Mouse (Mus musculus): Measurements from ENCODE around the gene B4galt7. TPM values are rescaled to one million over a fixed set of nuclear protein-coding genes. Genes with fewer than 3 reads are reported as not detected.
"Not testable (repeated sequence)": the region's sequence is repeated elsewhere in the genome, so short reads cannot be mapped to it uniquely, and the experiment has no call there.

B4galt7 gene
- 10 to 100 TPM; 14.2 to 67.3 (median 34.5) TPM for total RNA-seq (2018; cell fraction: chromatin; rRNA removed)
- 10 to 100 TPM; 10.8 to 26.8 (median 21.3) TPM for total RNA-seq (2018; cell fraction: cytosol; rRNA removed)
- 10 to 100 TPM; 19.6 to 72.5 (median 35.0) TPM for total RNA-seq (2018; cell fraction: nucleus; rRNA removed)
- 11.0 to 27.4 TPM (median 23.7 TPM) in 3 replicates for polyA plus RNA-seq (2018)

- 7% methylated on average over 51 of the region's 51 CpGs for WGBS (ENCODE audit: missing documents)
- H3K36me3 ChIP-seq (ENCODE audit: inconsistent target): peaks cover 35% of the 10 kb centered on the region
- peaks cover 51% of the 10 kb centered on the region for H3K79me2 ChIP-seq (ENCODE audit: inconsistent target)
- peak within 1 kb of the TSS; percentile 97 for H3K4me3 ChIP-seq (ENCODE audit: inconsistent target)
- H3K27ac ChIP-seq: peak within 1 kb of the TSS; percentile 91
These were observed at the start of gene B4galt7 for GRCm38 (mm10) chr13:55599566-55600540. TSS of gene B4galt7 (plus strand) at chr13:55599896.

- H3K4me3 ChIP-seq (ENCODE audit: inconsistent target): no peak overlapping the region
- no peak overlapping the region for H3K27ac ChIP-seq
- H3K79me2 ChIP-seq (ENCODE audit: inconsistent target): peaks cover 21% of the 10 kb centered on the region; the same call in 1 of the 2 replicates
- peaks cover 26% of the 10 kb centered on the region; the same call in 1 of the 2 replicates for H3K36me3 ChIP-seq (ENCODE audit: inconsistent target)
- 91% methylated on average over 9 of the region's 9 CpGs for WGBS (ENCODE audit: missing documents)
These were observed 43.8 kb upstream of the B4galt7 start for GRCm38 (mm10) chr13:55555921-55556320.

DNA sequence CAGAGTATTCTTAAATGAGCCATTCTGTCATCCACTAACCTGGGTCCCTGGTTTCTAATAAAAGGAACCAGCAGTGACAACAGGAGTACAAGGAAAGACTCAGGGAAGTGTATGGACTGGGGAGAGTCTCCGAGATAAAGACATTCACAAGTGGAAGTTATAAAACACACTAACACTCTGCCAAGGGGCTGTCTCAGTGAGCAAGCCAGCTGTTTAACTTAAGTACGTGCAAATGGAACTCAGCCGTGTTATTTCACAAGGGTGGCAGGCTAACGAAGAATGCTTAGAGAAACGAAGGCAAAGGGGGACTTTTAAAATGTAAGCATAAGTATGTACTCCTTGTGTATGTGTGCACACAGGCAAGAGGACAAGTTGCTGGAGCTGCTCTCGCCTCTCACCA lies 42.2 kb upstream of the B4galt7 start:
- H3K4me3 ChIP-seq (ENCODE audit: inconsistent target): no peak overlapping the region
- no peak overlapping the region for H3K27ac ChIP-seq
- 94% methylated on average over 6 of the region's 6 CpGs for WGBS (ENCODE audit: missing documents)
- H3K36me3 ChIP-seq (ENCODE audit: inconsistent target): peaks cover 26% of the 10 kb centered on the region; the same call in 1 of the 2 replicates
- H3K79me2 ChIP-seq (ENCODE audit: inconsistent target): peaks cover 31% of the 10 kb centered on the region; the same call in 1 of the 2 replicates

DNA sequence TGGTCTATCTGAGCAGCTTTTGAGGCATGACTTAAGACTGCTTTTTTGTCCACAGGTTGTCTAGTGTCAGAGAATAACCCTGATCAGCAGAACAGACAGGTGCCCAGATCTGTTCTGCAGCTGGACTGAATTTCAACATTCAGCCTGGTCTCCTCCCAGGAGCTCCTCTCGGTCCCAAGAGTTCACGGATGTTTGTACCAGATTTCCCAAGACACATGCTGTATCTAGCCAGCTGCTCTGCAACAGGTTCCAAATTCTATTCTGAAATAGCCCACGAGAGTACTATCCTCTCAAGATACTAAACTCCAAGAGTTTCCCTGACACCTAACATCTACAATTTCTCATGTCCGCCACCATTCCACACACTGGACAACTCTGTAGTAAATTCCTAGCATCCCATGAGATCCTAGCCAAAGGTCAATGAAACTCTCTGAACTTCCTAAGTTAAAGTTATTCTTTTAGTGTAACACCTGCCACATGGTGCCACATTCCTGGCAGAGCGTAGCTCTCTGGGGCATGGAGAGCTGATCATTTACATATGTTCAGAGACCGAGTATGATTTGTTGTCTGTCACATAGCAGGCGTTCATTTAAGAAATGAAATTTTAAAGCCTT lies 36.3 kb upstream of the B4galt7 start:
- 96% methylated on average over 7 of the region's 7 CpGs for WGBS (ENCODE audit: missing documents)
- H3K36me3 ChIP-seq (ENCODE audit: inconsistent target): no peaks in the 10 kb centered on the region

GRCm38 (mm10) chr13:55567001-55567400 lies 32.7 kb upstream of the B4galt7 start:
- Histone ChIP-seq H3K27ac (no peak overlapping the region), H3K36me3 (ENCODE audit: inconsistent target) (no peaks in the 10 kb centered on the region), H3K4me3 (ENCODE audit: inconsistent target) (no peak overlapping the region), H3K79me2 (ENCODE audit: inconsistent target) (peaks cover 85% of the 10 kb centered on the region)
- WGBS (ENCODE audit: missing documents): 95% methylated on average over 6 of the region's 6 CpGs

More for the DNA sequence above, 36.3 kb upstream of the B4galt7 start:
- Histone ChIP-seq H3K4me3 (ENCODE audit: inconsistent target) (no peak overlapping the region), H3K27ac (no peak overlapping the region), H3K79me2 (ENCODE audit: inconsistent target) (peaks cover 89% of the 10 kb centered on the region; the same call in 1 of the 2 replicates)

GRCm38 (mm10) chr13:55567949-55568348 lies 31.7 kb upstream of the B4galt7 start:
- no peak overlapping the region for H3K4me3 ChIP-seq (ENCODE audit: inconsistent target)
- no peak overlapping the region for H3K27ac ChIP-seq
- H3K79me2 ChIP-seq (ENCODE audit: inconsistent target): peaks cover 77% of the 10 kb centered on the region
- WGBS (ENCODE audit: missing documents): 100% methylated on average over 1 of the region's 2 CpGs
- H3K36me3 ChIP-seq (ENCODE audit: inconsistent target): no peaks in the 10 kb centered on the region

DNA sequence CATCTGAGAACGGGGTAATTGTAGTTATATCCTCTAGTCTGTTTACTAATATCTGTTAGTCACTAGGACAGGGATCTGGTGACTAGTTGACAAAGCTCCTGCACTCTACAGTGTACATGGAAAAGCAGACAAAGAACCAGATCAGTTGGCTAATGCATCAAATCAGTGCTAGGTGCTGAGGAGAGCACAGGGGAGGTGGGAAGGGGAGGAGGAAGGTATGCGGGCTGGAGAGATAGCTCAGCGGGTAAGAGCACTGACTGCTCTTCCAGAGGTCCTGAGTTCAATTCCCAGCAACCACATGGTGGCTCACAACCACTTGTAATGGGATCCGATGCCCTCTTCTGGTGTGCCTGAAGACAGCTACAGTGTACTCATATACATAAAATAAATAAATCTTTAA lies 31.2 kb upstream of the B4galt7 start:
- 100% methylated on average over 4 of the region's 4 CpGs for WGBS (ENCODE audit: missing documents)
- H3K79me2 ChIP-seq (ENCODE audit: inconsistent target): peaks cover 71% of the 10 kb centered on the region
- H3K27ac ChIP-seq; H3K4me3 ChIP-seq (ENCODE audit: inconsistent target); H3K36me3 ChIP-seq (ENCODE audit: inconsistent target): not testable (repeated sequence)

DNA sequence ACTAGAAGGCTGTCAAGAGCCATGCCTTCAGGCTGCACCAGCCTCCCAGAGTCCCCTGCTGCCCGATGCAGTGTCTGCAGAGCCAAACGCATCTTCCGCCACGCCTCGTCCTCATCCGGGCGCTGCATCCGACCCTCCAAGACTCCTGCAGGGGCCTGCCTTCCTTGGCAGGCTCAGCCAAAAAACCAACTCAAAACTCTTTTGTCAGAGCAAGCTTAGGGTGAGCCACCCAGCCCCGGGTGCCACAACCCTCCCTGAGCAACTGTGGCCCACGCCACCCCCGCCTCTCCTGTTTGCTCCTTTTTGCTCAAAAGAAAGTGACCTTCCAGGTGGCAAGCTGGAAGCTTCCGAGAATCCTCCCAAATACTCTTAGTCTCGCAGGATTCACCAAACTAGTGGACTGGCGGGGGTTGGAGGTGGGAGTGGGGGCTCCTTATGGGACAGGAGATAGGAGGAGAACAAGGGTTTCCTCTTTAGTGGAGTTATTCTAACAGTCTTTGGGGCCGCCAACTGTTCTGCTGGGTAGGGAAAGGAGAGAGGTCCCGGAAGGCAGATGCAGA lies 29.9 kb upstream of the B4galt7 start:
- no peak overlapping the region for H3K27ac ChIP-seq
- WGBS (ENCODE audit: missing documents): 44% methylated on average over 16 of the region's 16 CpGs
- H3K79me2 ChIP-seq (ENCODE audit: inconsistent target): peaks cover 58% of the 10 kb centered on the region
- no peaks in the 10 kb centered on the region for H3K36me3 ChIP-seq (ENCODE audit: inconsistent target)
- H3K4me3 ChIP-seq (ENCODE audit: inconsistent target): peak overlapping the region; percentile 94

- peaks cover 52% of the 10 kb centered on the region for H3K79me2 ChIP-seq (ENCODE audit: inconsistent target)
- no peaks in the 10 kb centered on the region for H3K36me3 ChIP-seq (ENCODE audit: inconsistent target)
- no peak overlapping the region; the same call in 1 of the 2 replicates for H3K27ac ChIP-seq
- peak overlapping the region; percentile 94 for H3K4me3 ChIP-seq (ENCODE audit: inconsistent target)
- under 1% methylated on average over 46 of the region's 47 CpGs for WGBS (ENCODE audit: missing documents)
These were observed 29.3 kb upstream of the B4galt7 start for GRCm38 (mm10) chr13:55570286-55570973.

DNA sequence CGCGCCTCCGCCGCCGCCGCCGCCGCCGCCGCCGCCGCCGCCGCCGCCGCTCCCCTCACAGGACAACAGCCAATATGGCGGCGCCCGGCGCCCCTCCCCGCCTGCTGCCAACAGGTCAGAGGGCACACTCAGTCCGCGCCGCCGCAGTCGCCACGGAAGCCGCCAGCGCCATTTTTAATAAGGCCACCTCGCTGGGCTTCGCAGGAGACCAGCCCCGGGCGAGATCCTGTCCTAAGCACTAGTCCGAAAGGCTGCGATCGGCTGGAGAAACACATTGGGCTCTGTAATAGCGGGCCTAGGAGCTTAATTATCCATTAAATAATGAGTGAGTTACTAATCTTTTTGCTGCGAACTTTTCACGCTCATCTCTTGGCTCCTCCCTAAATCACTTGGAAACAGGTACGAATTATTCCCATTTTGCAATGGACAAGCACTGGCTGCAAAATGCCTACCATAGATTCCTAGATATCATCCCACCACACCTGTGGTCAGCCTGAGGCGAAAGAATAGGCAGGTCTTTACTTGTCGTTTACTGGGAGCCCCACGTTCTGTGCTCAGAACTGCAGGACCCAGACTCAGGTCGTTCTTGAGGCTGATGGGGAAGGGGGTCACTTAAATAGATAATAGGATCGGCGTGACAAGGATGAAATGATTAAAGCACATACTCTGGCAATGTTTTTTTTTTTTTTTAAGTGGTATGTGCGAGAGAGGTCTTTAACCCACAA lies 28.5 kb upstream of the B4galt7 start, which contains the start of gene Fam193b:
TSS of gene Fam193b (minus strand) at position 94 of the 725 bp plus-strand sequence.
- Histone ChIP-seq H3K36me3 (ENCODE audit: inconsistent target) (no peaks in the 10 kb centered on the region), H3K79me2 (ENCODE audit: inconsistent target) (peaks cover 44% of the 10 kb centered on the region), H3K4me3 (ENCODE audit: inconsistent target) (peak within 1 kb of the TSS; percentile 94), H3K27ac (peak within 1 kb of the TSS; percentile 5)
- WGBS (ENCODE audit: missing documents): 1% methylated on average over 42 of the region's 47 CpGs

GRCm38 (mm10) chr13:55571977-55572376 lies 27.7 kb upstream of the B4galt7 start:
- WGBS (ENCODE audit: missing documents): 94% methylated on average over 2 of the region's 2 CpGs
- Histone ChIP-seq H3K27ac (no peak overlapping the region), H3K36me3 (ENCODE audit: inconsistent target) (no peaks in the 10 kb centered on the region), H3K4me3 (ENCODE audit: inconsistent target) (no peak overlapping the region), H3K79me2 (ENCODE audit: inconsistent target) (peaks cover 36% of the 10 kb centered on the region)

GRCm38 (mm10) chr13:55573432-55573831 lies 26.3 kb upstream of the B4galt7 start, which contains the start of gene Tmed9:
TSS of gene Tmed9 (plus strand) at chr13:55573732.
- Histone ChIP-seq H3K79me2 (ENCODE audit: inconsistent target) (peaks cover 22% of the 10 kb centered on the region), H3K27ac (no peak within 1 kb of the TSS), H3K4me3 (ENCODE audit: inconsistent target) (no peak within 1 kb of the TSS), H3K36me3 (ENCODE audit: inconsistent target) (no peaks in the 10 kb centered on the region)
- 94% methylated on average over 2 of the region's 2 CpGs for WGBS (ENCODE audit: missing documents)

DNA sequence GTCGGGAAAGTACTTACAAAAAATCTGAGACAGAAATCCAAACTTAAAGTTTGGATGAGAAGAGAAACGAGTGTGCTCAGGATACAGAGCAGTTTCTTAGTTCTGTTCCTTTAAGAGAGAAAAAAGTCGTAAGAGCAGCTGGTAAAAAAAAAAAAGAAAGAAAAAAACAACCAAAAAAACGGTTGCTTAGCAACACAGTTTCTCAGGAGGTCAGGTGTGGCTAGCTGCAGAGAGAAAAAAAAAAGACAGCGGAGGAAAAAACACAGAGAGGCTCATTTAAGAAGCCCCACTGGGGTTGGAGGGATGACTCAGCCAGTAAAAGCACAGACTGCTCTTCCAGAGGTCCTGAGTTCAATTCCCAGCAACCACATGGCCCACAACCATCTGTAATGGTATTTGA lies 25.4 kb upstream of the B4galt7 start:
- Histone ChIP-seq H3K27ac (no peak overlapping the region), H3K79me2 (ENCODE audit: inconsistent target) (peaks cover 13% of the 10 kb centered on the region), H3K36me3 (ENCODE audit: inconsistent target) (no peaks in the 10 kb centered on the region), H3K4me3 (ENCODE audit: inconsistent target) (no peak overlapping the region)
- WGBS (ENCODE audit: missing documents): 78% methylated on average over 5 of the region's 5 CpGs
